Mouse (Mus musculus) frontal cortex, postnatal 14 days (tissue): ENCODE measurements around the gene Cdc42se2.

Source experiments
- DNase-seq, 2 experiments: peaks; one replicate each; pipeline ENCODE4 v3.0.0; 2022; ENCODE audit warnings: low spot score in 2 of 2

Cdc42se2 gene

DNA sequence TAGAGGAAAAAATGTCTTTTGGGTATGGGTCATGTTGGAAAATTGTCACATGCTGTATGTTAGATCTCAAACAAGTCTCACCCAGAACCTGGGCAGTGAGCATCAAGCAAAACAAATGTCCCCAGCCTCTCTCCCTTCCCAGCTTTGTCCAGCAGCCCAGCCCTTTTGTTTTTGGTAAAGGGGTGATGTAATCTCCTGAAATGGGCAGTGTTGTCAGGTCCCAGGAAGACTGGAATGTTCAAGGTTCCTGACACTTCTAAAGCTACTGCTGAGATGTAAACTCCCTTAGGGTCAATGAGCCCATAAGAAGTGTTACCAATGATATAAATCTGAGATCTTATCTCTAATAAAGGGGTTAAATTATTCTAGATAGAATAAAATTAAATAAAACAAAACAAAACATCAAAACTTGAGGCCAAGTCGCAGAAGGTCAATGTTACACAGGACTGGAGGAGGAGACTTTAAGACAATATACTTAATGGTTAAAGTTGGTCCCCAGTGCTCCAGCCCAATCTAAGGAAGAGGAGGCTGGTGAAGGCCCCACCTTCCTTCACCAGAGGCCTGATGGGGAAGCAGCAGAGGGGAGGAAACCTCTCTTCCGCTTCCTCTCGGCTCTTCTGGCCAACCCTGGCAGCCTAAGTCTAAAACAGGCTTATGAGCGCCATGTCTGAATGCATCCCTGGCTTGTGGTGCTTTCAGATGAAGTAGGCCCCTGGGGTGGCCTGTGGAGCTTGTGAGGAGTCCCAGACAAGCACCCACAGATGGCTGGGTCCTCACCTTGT, 76.8 kb downstream of the Cdc42se2 start:
- DNase-seq: no peak

DNA sequence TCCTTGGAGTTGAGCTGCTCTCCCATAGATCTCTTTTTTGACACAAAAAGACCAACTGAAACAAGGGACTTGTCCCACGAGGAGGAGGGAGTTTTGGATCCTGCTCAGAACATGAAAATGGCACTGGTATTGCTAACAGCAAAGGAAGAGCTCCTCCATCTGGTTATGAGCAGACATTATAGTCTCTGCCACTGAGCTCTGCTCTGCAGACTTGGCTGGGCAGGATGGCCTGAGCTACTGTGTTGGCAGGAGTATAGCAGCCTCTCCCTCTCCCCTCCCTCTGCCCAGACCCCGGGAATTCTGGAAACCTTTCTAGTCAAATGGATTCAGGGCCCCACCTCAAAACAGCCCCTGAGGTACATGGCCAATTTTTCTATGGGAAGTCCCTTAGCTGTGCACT, 77.8 kb downstream of the Cdc42se2 start:
- no peak for DNase-seq

DNA sequence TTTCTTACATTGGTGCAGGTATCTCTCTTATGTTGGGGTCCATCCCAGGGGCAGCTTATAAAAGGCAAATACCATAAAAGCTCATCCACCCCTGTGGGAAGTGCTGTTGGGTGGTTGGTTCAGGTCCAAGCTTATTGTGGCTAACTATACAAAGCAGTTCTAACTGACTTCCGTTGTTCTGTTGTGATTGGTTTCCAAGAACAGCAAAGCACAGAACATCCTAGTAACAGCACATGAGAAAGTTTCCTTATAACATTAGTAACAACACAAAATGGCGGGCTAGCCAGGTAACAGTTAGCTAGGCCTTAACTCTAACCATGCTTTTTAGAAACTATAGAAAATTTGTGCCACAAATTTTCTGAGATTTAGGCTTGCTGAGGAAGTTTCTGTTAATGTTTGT, 79.3 kb downstream of the Cdc42se2 start:
- no peak for DNase-seq

DNA sequence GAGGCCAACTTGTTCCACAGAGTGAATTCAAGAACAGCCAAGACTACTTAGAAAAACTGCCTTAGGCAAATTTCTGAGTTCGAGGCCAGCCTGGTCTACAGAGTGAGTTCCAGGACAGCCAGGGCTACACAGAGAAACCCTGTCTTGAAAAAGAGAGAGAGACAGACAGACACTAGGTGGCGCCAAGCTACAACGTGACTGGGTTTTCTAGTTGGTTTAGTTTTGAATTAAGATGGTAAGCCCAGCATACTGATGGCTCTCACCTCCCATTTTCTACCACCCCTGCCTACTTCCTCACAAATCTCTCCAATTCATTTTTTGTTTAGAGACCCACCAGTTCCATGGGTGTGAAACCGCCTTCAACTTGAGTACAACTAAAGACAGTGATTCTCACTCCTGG, 84.2 kb downstream of the Cdc42se2 start:
- peak in 1 of 2 experiments; percentile 56 for DNase-seq

GRCm38 (mm10) chr11:54701848-54702247, 85.6 kb downstream of the Cdc42se2 start:
- DNase-seq: no peak

DNA sequence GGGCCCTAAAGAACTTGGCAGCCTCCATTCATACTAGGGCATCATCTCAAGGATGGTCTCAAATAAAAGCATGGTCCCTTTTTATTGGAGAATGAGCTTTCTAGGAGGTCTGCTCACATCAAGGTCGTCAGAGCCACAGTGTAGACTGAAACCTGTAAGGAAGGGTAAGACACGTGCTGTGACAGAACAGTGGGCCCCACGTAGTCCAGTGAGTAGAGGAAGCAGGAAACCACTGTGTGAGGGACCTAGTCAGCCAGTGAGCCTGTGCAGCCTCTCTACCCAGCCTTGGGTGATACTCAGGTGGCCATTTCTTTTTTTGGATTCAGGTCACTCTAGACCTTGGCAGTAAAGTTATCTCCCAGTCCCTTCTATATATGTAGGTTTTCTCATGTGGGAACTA, 87.5 kb downstream of the Cdc42se2 start:
- no peak for DNase-seq

- DNase-seq: no peak
Measured at GRCm38 (mm10) chr11:54698636-54699035, 88.8 kb downstream of the Cdc42se2 start.

DNA sequence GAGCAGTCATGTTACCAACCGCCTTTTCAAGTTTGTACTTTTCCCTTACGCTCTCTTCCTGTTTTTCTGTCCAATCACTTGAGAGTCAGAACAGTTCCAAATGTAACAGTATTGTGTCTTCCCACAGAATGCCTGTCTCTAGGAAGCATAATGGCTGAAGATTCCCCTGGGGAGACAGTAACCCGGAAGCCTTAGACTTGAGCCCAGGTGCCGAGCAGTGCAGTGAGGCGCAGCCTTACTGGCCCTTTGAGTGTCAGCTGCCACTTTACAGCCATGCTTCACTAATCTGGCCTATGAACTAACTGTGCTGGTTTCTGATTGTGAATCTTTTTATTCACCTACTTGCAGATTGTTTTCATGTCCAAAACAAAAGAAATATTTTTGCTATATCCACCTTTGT, 89.9 kb downstream of the Cdc42se2 start:
- DNase-seq: no peak

GRCm38 (mm10) chr11:54695951-54696350, 91.5 kb downstream of the Cdc42se2 start:
- no peak for DNase-seq

DNA sequence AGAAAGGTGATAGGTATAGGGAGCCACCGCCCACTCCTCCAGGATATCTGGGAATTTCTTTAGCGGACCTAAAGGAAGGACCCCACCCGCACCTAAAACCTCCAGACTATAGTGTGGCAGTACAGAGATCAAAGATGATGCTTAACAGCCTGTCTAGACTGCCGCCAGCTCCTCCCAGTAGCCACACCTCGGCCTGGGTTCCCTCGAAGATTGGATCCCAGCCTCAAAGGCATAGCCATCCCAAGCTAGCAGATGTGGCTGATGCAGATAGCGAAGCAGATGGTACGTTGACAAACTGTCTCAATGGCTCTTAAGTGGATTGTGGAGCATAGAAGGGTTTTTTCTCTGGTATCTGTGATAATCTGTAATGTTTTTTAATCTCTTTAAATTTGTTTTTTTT, 93.2 kb downstream of the Cdc42se2 start:
- DNase-seq: no peak

- no peak for DNase-seq
Measured at GRCm38 (mm10) chr11:54693696-54694095, 93.8 kb downstream of the Cdc42se2 start.

GRCm38 (mm10) chr11:54691179-54691578, 96.3 kb downstream of the Cdc42se2 start:
- DNase-seq: no peak

DNA sequence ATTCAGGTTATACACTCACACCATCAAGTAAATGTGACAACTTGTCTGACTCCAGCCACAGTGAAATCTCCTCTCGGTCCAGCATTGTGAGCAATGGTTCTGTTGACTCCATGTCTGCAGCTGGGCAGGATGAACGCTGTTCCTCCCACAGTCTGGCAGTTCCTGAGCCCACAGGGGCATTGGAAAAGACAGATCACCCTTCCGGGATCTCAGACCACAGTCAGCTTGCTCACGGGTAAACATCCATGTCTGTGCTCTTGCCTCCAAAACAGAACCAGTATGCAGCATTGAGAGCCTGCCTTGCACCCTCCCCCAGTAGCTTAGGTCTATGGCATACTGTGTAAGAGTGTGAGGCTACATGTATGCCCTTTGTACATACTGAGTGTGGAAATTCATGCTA, 97.3 kb downstream of the Cdc42se2 start:
- DNase-seq: no peak

DNA sequence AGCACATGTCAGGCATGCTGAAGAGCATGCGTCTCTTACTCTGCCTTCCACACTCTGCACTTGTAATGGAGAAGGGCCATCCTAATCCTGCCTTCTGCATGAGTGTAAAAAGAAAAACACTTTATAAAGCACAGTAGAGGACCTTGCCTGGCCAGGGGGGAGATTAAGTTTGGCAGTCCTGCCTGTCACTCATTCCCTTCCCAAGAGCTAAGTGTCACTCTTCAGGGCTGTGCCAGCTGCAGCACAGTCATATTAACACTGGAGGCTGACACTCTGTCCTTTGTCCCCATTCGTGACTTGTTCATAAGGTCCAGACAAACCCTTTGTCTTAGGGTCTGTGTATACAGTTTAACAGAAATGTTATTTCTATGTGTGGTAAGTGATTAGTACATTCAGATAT, 102.6 kb downstream of the Cdc42se2 start:
- DNase-seq: no peak

DNA sequence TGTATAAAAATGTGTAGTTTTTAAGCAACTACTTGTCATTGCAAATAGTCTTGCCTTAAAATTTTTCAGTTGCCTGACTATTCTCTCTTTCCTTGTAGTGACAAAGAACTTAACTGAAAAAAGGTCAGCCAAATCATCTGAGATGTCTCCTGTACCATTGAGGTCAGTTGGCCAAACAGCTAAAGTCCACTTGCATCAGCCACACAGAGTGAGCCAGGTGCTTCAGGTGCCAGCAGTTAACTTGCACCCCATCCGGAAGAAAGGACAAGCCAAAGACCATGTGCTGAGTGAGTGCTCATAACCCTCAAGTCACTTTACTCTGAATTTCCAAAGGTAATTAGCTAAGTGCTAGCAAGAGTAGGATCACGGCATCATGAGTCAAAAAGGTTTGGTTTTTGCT, 108.3 kb downstream of the Cdc42se2 start:
- DNase-seq: no peak

DNA sequence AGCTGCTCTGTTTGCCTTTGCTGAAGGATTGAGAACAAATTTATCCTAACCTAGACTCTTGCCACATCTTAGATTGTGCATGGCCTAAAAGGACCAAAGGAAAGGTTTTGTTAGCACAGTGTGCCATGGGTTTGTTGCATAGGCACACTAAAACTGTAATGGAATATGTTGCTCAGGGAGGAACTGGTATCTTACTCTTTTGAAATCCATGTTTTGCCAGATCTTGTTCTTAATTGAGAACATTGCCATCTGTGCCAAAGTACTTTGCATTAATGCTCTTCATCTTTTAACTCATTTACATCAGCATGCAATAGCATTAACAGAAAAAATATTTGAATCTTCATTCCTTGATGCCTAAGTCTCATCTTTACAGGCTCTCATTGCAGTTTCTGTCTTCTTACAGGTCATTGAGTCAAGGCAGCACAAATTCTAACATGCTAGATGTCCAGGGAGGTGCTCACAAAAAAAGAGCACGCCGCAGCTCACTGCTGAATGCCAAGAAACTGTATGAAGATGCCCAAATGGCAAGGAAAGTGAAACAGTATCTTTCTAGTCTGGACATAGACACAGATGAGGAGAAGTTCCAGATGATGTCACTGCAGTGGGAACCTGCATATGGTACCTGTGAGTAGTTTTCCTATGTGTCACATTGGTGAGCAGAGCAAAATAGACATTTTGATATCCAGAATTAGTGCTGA, 111.5 kb downstream of the Cdc42se2 start:
- DNase-seq: no peak

GRCm38 (mm10) chr11:54673575-54674298, 113.7 kb downstream of the Cdc42se2 start:
- no peak for DNase-seq
